8 mouse cellular contexts compared by ENCODE assay signal in the genomic region with DNA sequence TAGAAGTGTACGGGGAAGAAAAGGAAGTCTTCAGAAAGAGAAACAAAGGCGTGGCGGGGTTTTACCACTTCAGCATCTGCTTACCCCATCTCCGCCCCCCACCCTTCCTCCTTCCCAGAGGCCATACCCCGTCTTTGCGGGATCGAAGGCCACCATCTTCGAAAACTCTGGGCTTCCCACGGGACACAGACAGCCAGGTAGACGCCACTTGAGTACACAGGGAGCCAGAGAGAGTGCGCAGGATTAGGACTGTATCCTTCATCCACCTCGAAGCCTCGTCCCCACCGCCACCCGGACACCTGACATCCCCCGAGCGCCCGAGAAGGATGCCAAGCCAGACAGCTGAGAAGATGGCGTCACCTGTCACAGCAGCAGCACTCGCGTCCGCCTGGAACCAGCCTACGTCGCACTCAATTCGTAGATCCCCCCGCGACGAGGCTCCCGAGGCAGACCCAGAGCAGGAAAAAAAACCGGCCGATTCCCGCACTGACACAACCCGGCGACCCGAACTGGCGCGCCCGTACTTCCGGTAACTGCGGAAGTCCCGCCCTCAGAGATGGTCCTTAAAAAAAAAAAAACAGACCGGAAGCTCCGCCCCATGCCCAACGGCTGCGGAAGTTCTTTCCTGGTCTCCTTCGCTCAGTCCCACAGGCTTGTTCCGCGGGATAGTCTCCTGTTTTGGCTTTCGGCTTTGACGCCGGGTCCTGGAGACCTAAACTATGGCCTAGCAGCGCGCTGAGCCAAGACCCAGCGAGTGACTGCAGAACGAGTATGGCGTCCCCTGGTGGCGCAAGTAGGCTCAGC. TPM values are rescaled to one million over a fixed set of nuclear protein-coding genes. Genes with fewer than 3 reads are reported as not detected.
DNase-seq lines count a peak whose midpoint lies in the region; ATAC-seq lines count a peak whose summit lies in the region.

No protein-coding gene starts in this region.

- no peaks in the 10 kb centered on the region for H3K27me3 ChIP-seq in hindbrain, embryonic 14.5 days (ENCODE audit: control insufficient read depth, insufficient read depth, low read length)

- peaks cover 20% of the 10 kb centered on the region for H3K4me1 ChIP-seq in hindbrain, embryonic 14.5 days (replicated peaks; ENCODE audit: control insufficient read depth, insufficient read depth, low read length)

- peak overlapping the region; percentile 88 for H3K9ac ChIP-seq in hindbrain, embryonic 14.5 days

- H3K4me2 ChIP-seq in hindbrain, embryonic 14.5 days (replicated peaks), result peak overlapping the region; percentile 62

- H3K9me3 ChIP-seq in hindbrain, embryonic 14.5 days (ENCODE audit: control insufficient read depth, low read length), result no peaks in the 10 kb centered on the region

- ATAC-seq in hindbrain, embryonic 14.5 days (ENCODE audit: low FRiP score), result peak; percentile 94

- peak overlapping the region; percentile 93 for H3K27ac ChIP-seq in hindbrain, embryonic 14.5 days

- DNase-seq in NIH3T3 (ENCODE audit: low read depth), result peak; percentile 88
- DNase-seq in cerebellum, postnatal 10 days, result peak; percentile 94 to 95
- DNase-seq in frontal cortex, postnatal 14 days (ENCODE audit: low spot score in 2 of 2), result peak; percentile 83 to 87
- DNase-seq in hindbrain, embryonic 14.5 days (ENCODE audit: low spot score), result peak; percentile 89
- peak; percentile 87 to 88 for DNase-seq in layer of hippocampus, postnatal 36 days
- peak; percentile 93 for DNase-seq in lung, postnatal 36 days
- DNase-seq in retina, postnatal 1 day, result peak; percentile 95
- DNase-seq in urinary bladder, adult 18-20 months (ENCODE audit: low spot score in 2 of 2), result peak; percentile 78 to 84

- WGBS in hindbrain, embryonic 14.5 days, result 1% methylated on average over 57 of the region's 57 CpGs

- H3K36me3 ChIP-seq in hindbrain, embryonic 14.5 days (replicated peaks; ENCODE audit: control insufficient read depth, insufficient read depth), result no peaks in the 10 kb centered on the region

- H3K4me3 ChIP-seq in hindbrain, embryonic 14.5 days (replicated peaks; ENCODE audit: low read length), result peak overlapping the region; percentile 81

RNA-seq across cellular contexts. Expression of a gene that starts 1.0 kb away (rescaled TPM):
- 66.8 and 69.7 TPM in 2 replicates for polyA plus RNA-seq in hindbrain, embryonic 14.5 days (2014; fragmentation: Nextera tagmentation; extraction: Ambion mirVana)
- 100 to 1,000 TPM in 1 of 2 experiments, 10 to 100 TPM in 1; 95.8 to 101 TPM for total RNA-seq in layer of hippocampus, postnatal 36 days (2021)

RNA-seq across cellular contexts. Expression of a gene that starts 14.6 kb away (rescaled TPM):
- polyA plus RNA-seq in hindbrain, embryonic 14.5 days (2014; fragmentation: Nextera tagmentation; extraction: Ambion mirVana), result 95.4 and 122 TPM in 2 replicates
- 10 to 100 TPM; 35.7 to 40.8 TPM for total RNA-seq in layer of hippocampus, postnatal 36 days (2021)

Comparison
In these comparisons a context has a peak if more than half of its experiments do, and no peak if none do; other contexts are left out.
1. Peak in every context shown above with its lines: DNase-seq, ATAC-seq, H3K4me3 ChIP-seq and H3K27ac ChIP-seq.